Mouse (Mus musculus) 3134 (cell line): ENCODE measurements around the gene Nf1.

ENCODE experiments used
- DNase-seq: peaks from one replicate; pipeline ENCODE4 v3.0.0-alpha.2; 2011; ENCODE audit warnings: low spot score; ENCODE audit not compliant: insufficient read length; ENCODE audit errors: extremely low read depth

The Nf1 gene

DNA sequence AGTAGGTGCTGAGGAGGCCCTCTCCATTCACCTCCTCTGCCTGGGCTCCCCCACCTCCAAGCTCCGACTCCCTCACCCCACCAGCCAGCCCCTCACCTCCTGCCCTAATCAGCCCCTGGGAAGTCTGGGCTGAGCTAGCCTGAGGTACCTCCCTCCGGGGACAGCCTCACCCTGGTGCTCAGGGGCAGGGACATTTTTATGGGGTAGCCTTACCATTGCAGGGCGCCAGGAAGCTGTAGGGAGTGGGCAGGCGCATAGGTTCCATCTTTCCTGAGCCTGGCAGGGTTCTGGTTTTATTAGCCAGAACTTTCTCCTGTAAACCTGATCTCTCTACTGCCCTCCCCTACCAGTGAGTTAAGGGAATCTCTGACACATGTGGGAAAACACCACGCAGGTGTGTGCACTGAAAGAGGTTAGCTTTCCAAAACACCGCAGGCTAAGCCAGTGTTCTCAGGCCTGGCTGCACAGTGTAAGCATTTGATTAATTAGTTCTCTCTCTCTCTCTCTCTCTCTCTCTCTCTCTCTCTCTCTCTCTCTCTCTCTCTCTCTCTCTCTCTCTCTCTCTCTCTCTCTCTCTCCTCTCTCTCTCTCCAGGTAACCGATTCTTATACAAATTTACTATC lies 290.4 kb downstream of the Nf1 start:
- DNase-seq, result no peak

DNA sequence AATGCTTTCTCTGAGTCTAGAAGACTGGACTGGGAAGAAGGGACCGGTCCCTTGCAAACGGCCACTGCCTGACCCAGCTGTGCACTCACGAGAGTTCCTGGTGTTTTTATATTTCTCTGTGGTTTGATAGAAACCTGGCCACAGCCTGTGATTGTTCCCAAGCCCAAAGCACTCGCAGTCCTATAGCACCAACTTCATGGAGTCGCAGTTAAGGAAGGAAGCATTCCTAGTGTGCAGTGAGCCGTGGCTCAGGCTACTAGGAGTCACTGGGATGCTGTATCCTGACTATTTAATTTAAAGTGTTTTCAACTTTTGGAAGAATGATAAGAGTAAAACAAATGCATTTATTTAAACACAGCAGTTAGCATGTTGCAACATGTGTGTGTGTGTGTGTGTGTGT lies 291.0 kb downstream of the Nf1 start:
- no peak for DNase-seq
